Mouse (Mus musculus) C2C12 (cell line): ENCODE measurements around the gene Kcnk13. TPM values are rescaled to one million over a fixed set of nuclear protein-coding genes. Genes with fewer than 3 reads are reported as not detected.

ENCODE experiments used
- H3K27me3 ChIP-seq: one replicate; pipeline ENCODE4 v1.6.1; 2011; ENCODE audit not compliant: control insufficient read depth, insufficient read depth, insufficient read length
- H3K36me3 ChIP-seq: one replicate; pipeline ENCODE4 v1.6.1; 2011; ENCODE audit not compliant: control insufficient read depth, insufficient read depth
- H3K4me3 ChIP-seq: one replicate; pipeline ENCODE4 v1.5.1; 2011; ENCODE audit warnings: mild to moderate bottlenecking, control low read depth; ENCODE audit not compliant: poor library complexity, insufficient read depth, severe bottlenecking
- H3K79me2 ChIP-seq: one replicate; pipeline ENCODE4 v1.6.1; 2011; ENCODE audit not compliant: control insufficient read depth, insufficient read depth
- H3K79me3 ChIP-seq: one replicate; pipeline ENCODE4 v1.6.1; 2011; ENCODE audit warnings: low read depth, control low read depth
- H3ac ChIP-seq: one replicate; pipeline ENCODE3; 2011; ENCODE audit warnings: low read depth; ENCODE audit not compliant: control insufficient read depth, insufficient read length
- CEBPB ChIP-seq: IDR thresholded peaks from one replicate; pipeline ENCODE4 v1.6.1; 2011; ENCODE audit warnings: low read depth, mild to moderate bottlenecking, control low read depth, moderate library complexity
- CTCF ChIP-seq: IDR thresholded peaks from one replicate; pipeline ENCODE4 v1.5.1; 2011; ENCODE audit not compliant: control insufficient read depth, insufficient read depth, insufficient read length
- FOSL1 ChIP-seq: IDR thresholded peaks from one replicate; pipeline ENCODE4 v1.8.0; 2011; ENCODE audit warnings: mild to moderate bottlenecking, low read length; ENCODE audit not compliant: poor library complexity, insufficient read depth, severe bottlenecking
- MAX ChIP-seq: IDR thresholded peaks from one replicate; pipeline ENCODE4 v1.6.1; 2011; ENCODE audit warnings: mild to moderate bottlenecking, control low read depth
- MYOD1 ChIP-seq: IDR thresholded peaks from one replicate; pipeline ENCODE4 v1.6.1; 2011; ENCODE audit warnings: low read depth; ENCODE audit not compliant: control insufficient read depth, insufficient read length
- MYOG ChIP-seq: IDR thresholded peaks from one replicate; pipeline ENCODE4 v1.6.1; 2011; ENCODE audit not compliant: control insufficient read depth, insufficient read length; ENCODE audit errors: extremely low read depth
- USF1 ChIP-seq: IDR thresholded peaks from one replicate; pipeline ENCODE4 v1.6.1; 2011; ENCODE audit warnings: low read depth, mild to moderate bottlenecking, control low read depth, moderate library complexity
- polyA plus RNA-seq: library from polyadenylated mRNA; unstranded; fragments of >200 nt; fragmentation: generic; extraction: Trizol; gene quantifications from one replicate; pipeline ENCODE4 v1.2.1, GENCODE M21; 2012; ENCODE audit warnings: missing spikeins

Gene Kcnk13
- polyA plus RNA-seq, 1 experiment: not detected

- H3K36me3 ChIP-seq: no peaks in the 10 kb centered on the region
- no peak overlapping the region for H3K4me3 ChIP-seq
- TF ChIP-seq CEBPB: no peak
- H3K27me3 ChIP-seq: peaks cover 12% of the 10 kb centered on the region
- H3ac ChIP-seq: no peak overlapping the region
- no peaks in the 10 kb centered on the region for H3K79me2 ChIP-seq
- H3K79me3 ChIP-seq: no peaks in the 10 kb centered on the region
Observed at GRCm38 (mm10) chr12:100044704-100045103, 80.4 kb downstream of the Kcnk13 start.

GRCm38 (mm10) chr12:100050552-100050951, 86.3 kb downstream of the Kcnk13 start:
- Histone ChIP-seq H3K36me3 (no peaks in the 10 kb centered on the region), H3K4me3 (no peak overlapping the region), H3K27me3 (no peaks in the 10 kb centered on the region), H3ac (no peak overlapping the region), H3K79me3 (no peaks in the 10 kb centered on the region), H3K79me2 (no peaks in the 10 kb centered on the region)
- TF ChIP-seq FOSL1 (no peak), MYOD1 (no peak), MAX (no peak), MYOG (no peak), CTCF (no peak), CEBPB (no peak), USF1 (no peak)

- Histone ChIP-seq H3K79me2 (no peaks in the 10 kb centered on the region), H3K36me3 (no peaks in the 10 kb centered on the region), H3K4me3 (no peak overlapping the region), H3K27me3 (peaks cover 5% of the 10 kb centered on the region), H3K79me3 (no peaks in the 10 kb centered on the region), H3ac (no peak overlapping the region)
- TF ChIP-seq USF1: peak; percentile 44
- TF ChIP-seq MYOD1: no peak
Observed at GRCm38 (mm10) chr12:100053617-100054016, 89.3 kb downstream of the Kcnk13 start.

GRCm38 (mm10) chr12:100061071-100061470, 96.8 kb downstream of the Kcnk13 start:
- peaks cover 36% of the 10 kb centered on the region for H3K27me3 ChIP-seq
- H3ac ChIP-seq: no peak overlapping the region
- no peak overlapping the region for H3K4me3 ChIP-seq
- H3K79me3 ChIP-seq: no peaks in the 10 kb centered on the region
- TF ChIP-seq MAX: no peak
- no peak for TF ChIP-seq MYOD1
- TF ChIP-seq MYOG: no peak
- no peak for TF ChIP-seq USF1
- TF ChIP-seq FOSL1: no peak
- TF ChIP-seq CTCF: no peak
- TF ChIP-seq CEBPB: no peak
- no peaks in the 10 kb centered on the region for H3K79me2 ChIP-seq
- H3K36me3 ChIP-seq: no peaks in the 10 kb centered on the region

GRCm38 (mm10) chr12:100061826-100062225, 97.5 kb downstream of the Kcnk13 start:
- H3K4me3 ChIP-seq: no peak overlapping the region
- peaks cover 41% of the 10 kb centered on the region for H3K27me3 ChIP-seq
- H3K79me2 ChIP-seq: no peaks in the 10 kb centered on the region
- no peaks in the 10 kb centered on the region for H3K79me3 ChIP-seq
- no peaks in the 10 kb centered on the region for H3K36me3 ChIP-seq
- H3ac ChIP-seq: no peak overlapping the region
- TF ChIP-seq CEBPB (no peak), MYOD1 (no peak), CTCF (no peak), USF1 (no peak), FOSL1 (no peak), MAX (no peak), MYOG (no peak)

GRCm38 (mm10) chr12:100062584-100062983, 98.3 kb downstream of the Kcnk13 start:
- Histone ChIP-seq H3K4me3 (no peak overlapping the region), H3K79me2 (no peaks in the 10 kb centered on the region), H3K36me3 (no peaks in the 10 kb centered on the region), H3ac (no peak overlapping the region), H3K79me3 (no peaks in the 10 kb centered on the region), H3K27me3 (peaks cover 46% of the 10 kb centered on the region)
- TF ChIP-seq FOSL1 (no peak), MYOG (no peak), MYOD1 (no peak), CTCF (no peak), CEBPB (no peak), MAX (no peak), USF1 (no peak)
